Mouse (Mus musculus): ENCODE measurements around the gene Unc13d.

DNA sequence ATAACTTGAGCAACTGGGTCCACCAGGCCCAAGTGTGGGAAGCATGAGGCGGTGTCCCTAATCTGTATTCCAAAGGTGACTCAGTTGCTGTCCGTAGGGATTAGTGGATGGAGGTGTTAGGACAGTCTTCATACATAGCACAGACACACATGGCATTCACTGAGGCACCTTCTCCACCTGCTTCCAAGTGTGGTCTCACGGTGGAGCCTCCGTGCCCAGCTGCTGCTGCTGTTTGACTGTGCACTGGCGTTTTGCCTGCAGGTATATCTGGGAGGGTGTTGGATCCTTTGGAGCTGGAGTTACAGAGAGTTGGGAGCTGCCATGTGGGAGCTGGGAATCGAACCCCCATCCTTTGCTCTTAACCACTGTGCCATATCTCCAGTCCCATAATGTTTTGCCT, 43.2 kb downstream of the Unc13d start:
- TF ChIP-seq EP300 (IDR thresholded peaks at IDR 0.05), result no peak
- no peak for TF ChIP-seq CTCF (IDR thresholded peaks at IDR 0.05)
